Mouse (Mus musculus) gastrocnemius, postnatal 4 days (tissue): ENCODE results near the gene Sfn. TPM values are rescaled to one million over a fixed set of nuclear protein-coding genes. Genes with fewer than 3 reads are reported as not detected.

Experiments used
- DNase-seq, 2 experiments: peaks; one replicate each; pipeline ENCODE4 v3.0.0; 2021 to 2022; ENCODE audit warnings: low spot score in 2 of 2, mixed read lengths in 2 of 2
- total RNA-seq, 2 experiments: library from RNA; stranded (reverse); gene quantifications; 2 replicates each; pipeline ENCODE4 v1.2.3; 2021

The Sfn gene
- total RNA-seq, 2 experiments from 2014 or later, result 2.2 to 2.3 TPM

GRCm38 (mm10) chr4:133620668-133621067 is 18.7 kb upstream of the Sfn start:
- DNase-seq, result no peak

DNA sequence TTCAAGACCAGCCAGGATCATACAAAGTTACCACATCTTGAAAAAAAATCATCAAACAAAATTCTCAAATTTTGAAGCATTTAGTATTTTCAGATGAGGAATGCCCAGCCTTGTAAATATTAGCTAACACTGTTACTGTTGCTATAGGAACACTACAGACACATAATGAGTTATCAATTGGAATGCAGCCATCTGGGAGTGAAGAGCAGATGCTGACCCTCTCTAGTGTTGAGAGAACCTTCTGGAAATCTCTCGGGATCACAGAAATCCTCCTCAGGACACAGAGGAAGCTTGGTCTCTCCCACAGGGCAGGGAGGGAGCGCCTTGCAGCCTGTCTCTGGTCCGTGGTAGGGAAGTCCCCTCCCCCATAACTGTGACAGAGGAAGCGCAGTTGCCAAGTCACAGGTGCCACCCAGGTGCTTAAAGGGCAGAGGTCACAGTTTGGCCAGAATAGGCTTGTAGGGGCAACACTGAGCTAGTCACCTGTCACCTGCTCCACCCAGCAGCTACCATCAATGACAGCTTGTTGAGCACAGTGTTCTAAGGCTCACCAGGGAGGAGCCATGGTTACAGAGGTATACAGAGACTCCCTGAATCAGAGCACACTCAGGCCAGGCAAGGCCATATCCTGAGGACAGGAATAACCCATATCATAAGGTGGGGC is 17.6 kb upstream of the Sfn start:
- DNase-seq, result no peak

DNA sequence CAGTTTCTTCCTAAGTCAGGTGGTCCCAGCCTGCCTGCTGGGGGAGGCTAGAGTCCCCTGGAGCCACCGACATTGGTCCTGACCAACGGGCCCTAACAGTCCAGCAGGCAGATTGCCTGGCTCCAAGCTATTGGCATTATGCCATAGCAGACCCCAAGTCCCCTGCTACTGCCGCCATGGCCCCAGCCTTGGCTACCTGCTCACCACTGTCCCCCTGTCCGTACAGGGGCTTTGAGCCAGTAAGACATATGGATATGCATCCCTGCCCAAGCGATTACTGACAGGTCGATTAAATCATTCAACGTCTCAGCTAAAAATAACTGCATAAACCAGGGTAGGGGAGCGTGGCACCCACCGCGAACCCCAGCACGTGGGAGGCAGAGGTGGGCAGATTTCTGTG is 16.0 kb upstream of the Sfn start:
- no peak for DNase-seq

DNA sequence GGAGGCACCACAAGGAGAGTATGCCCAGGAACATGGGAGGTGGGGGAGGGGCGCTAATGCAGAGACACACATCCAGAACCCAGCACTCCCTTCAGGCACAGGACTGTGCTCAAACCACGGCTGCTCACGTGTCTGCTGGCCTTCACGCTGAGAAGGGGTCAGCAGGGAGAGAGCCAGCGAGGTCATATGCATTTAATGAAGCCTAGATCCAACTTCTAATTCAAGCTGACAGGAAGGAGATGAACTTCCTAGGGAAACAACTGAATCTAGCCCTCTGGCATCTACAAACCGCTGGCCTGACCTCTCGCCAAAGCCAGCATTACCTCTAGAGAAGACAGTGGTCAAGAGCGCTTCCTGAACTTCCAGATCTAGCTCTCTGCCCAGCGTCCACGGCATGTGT is 13.4 kb upstream of the Sfn start:
- no peak for DNase-seq

- DNase-seq, result no peak
Measured at GRCm38 (mm10) chr4:133614274-133614761, 12.3 kb upstream of the Sfn start.

DNA sequence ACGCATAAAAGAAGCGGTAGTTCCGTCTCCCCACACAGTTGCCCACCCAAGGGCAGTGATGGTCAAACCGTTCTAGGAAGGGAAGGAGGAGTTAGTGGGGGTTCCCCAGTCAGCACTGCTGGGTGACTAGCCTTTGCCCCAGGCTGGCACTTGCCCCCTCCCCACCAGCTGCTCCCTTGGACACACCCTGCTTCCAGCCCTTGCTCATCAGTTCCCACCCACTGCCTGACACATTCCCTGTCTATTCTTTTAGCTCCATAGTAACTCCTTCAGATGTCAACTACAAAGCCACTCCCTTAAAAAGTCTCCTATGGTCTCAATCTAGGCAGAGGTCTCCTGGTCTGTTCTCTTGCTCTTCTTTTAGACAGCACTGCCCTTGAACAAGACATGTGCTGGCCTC is 11.9 kb upstream of the Sfn start:
- no peak for DNase-seq

- no peak for DNase-seq
Measured at GRCm38 (mm10) chr4:133613026-133613425, 11.1 kb upstream of the Sfn start.

- DNase-seq, result no peak
Measured at GRCm38 (mm10) chr4:133612416-133612815, 10.4 kb upstream of the Sfn start.

GRCm38 (mm10) chr4:133611815-133612214 is 9.8 kb upstream of the Sfn start:
- DNase-seq, result no peak

GRCm38 (mm10) chr4:133609719-133610118 is 7.8 kb upstream of the Sfn start:
- peak; percentile 66 to 83 for DNase-seq

DNA sequence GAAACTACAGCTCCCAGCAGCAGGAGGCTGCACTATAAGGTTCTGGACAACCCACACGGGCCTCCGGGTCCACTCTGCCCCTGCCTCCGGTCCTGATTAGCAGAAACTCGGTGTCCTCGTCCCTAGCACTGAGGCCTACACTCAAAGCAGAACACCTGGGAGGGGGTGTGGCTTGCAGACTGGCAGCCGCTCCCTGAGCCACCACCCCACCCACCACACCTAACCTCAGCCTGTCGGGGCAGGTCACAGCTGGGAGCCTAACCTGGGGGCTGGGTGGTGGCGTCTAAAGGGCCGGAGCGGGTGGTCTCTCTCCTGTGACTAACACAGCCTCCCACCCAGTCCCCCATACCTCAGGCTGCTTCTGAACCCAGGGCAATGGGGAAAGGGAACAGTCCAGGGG is 5.3 kb upstream of the Sfn start:
- DNase-seq, result no peak

- DNase-seq, result no peak
Measured at GRCm38 (mm10) chr4:133605330-133605729, 3.4 kb upstream of the Sfn start.

- DNase-seq, result no peak
Measured at GRCm38 (mm10) chr4:133604856-133605255, 2.9 kb upstream of the Sfn start.

- no peak for DNase-seq
Measured at GRCm38 (mm10) chr4:133604175-133604574, 2.2 kb upstream of the Sfn start.

DNA sequence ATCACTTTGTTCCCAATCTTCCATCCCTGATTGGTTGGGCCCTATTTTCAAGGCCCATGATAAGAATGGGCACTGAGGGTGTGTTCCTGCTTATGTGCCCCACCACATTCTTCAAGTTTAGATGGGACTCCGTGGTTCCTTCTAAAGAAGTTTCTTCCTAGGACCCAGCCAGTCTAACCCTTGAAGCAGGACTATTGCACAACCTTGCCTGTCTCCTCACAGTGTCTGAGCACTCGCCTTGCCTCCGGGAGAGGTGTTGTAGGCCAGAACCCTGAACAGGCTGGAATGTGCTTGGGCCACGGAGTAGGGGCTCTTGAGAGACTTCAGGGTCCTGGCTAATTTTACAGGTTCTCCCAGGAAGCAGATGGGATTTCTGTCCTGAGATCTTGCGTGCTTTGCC is 1.1 kb upstream of the Sfn start:
- DNase-seq, result no peak

DNA sequence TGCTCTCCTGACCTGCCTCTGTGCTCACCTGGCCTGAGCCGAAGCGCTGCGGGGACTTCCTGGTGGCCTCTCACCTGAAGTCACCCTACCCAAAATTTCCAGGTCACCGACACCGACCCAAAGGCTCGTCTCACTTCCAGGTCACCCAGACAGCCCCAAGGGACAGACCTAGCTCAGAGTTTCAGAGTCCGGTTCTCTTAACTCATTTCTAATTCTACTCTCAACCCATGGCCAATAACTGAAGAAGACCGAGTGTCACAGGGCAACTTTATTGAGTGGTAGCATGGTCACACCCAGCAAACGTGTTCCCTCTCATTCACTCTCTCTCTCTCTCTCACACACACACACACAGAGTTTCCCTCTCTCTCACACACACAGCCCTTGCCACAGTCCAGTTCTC is 1.7 kb downstream of the Sfn start:
- DNase-seq, result no peak

- DNase-seq, result peak; percentile 80 to 87
Measured at GRCm38 (mm10) chr4:133599571-133600073, 2.3 kb downstream of the Sfn start.

GRCm38 (mm10) chr4:133599116-133599515 is 2.9 kb downstream of the Sfn start:
- DNase-seq, result no peak

DNA sequence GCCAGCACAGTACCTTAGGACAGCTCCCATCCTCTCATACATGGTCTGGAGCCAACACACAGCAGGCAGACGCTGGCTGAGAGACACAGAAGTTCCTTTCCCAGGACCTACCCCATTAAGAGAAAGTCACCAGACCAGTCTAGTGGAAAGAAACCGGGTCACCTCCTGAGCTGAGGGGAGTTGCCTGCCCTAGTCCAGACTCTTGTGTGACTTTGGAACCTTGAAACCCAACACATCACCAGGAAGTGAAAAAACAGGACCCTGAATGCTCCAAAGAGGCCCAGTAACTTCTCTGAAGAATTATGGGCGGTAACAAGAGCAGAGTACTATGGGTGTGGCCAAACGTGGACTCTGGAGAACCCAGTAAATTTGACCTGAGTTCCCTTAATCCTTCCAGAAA is 3.4 kb downstream of the Sfn start:
- DNase-seq, result no peak

DNA sequence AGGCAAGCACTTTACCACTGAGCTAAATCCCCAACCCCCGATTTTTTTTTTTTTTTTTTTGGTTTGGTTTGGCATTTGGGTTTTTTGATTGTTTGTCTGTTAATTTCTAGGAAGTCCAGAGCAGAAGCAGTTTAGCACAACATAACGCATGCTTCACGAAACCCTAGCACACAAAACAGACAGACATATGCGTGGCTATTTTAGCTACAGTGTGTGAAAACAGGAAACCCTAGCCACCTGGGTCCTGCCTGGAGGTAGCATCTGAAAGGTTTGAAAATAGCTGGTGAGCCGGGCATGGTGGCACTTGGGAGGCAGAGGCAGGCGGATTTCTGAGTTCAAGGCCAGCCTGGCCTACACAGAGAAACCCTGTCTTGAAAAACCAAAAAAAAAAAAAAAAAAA is 5.9 kb downstream of the Sfn start:
- DNase-seq, result no peak

DNA sequence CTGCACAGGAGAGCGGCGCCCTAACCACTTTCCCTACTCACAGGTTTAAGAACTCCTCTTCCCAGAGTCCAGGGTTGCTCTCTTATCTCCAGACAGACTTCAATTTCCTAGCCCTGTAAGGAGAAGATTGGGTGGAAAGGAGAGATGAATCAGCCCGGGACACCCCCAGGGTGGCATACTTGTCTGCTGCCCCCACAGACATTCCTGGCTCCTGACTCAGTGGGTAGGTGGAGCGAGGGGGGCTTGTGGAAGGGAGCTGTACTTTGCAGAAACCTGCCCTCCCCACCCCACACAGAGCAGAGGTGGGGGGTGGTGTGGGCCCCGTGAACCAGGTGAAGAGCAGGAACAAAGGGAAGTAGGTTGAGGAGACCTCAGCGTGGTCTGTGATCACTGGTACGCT is 6.4 kb downstream of the Sfn start:
- no peak for DNase-seq

- DNase-seq, result peak in 1 of 2 experiments; percentile 55
Measured at GRCm38 (mm10) chr4:133592570-133592969, 9.4 kb downstream of the Sfn start.
